Mouse (Mus musculus) heart, embryonic 12.5 days (tissue): ENCODE measurements around the gene Pik3c2b. TPM values are rescaled to one million over a fixed set of nuclear protein-coding genes. Genes with fewer than 3 reads are reported as not detected.

Experiments
- ATAC-seq: fragments of 200-750 bp; cut with Nextera tagmentation; 2 replicates; pipeline ENCODE4 v1.8.0; 2017; ENCODE audit warnings: moderate TSS enrichment, moderate library complexity; ENCODE audit not compliant: insufficient number of reproducible peaks, low FRiP score
- H3K27ac ChIP-seq: fragments of 300-500 bp; sonication (generic); 2 replicates; pipeline ENCODE4 v1.5.1; 2016; ENCODE audit warnings: mild to moderate bottlenecking, moderate library complexity; ENCODE audit not compliant: poor library complexity, severe bottlenecking
- H3K27me3 ChIP-seq: fragments of 300-500 bp; sonication (generic); replicated peaks from 2 replicates; pipeline ENCODE4 v1.6.1; 2016; ENCODE audit warnings: mild to moderate bottlenecking, moderate library complexity
- H3K36me3 ChIP-seq: fragments of 300-500 bp; sonication (generic); 2 replicates; pipeline ENCODE4 v1.6.1; 2016; ENCODE audit warnings: mild to moderate bottlenecking, moderate library complexity
- H3K4me1 ChIP-seq: fragments of 300-500 bp; sonication (generic); replicated peaks from 2 replicates; pipeline ENCODE4 v1.6.1; 2016; ENCODE audit warnings: mild to moderate bottlenecking
- H3K4me2 ChIP-seq: fragments of 300-500 bp; sonication (generic); 2 replicates; pipeline ENCODE4 v1.6.1; 2016; ENCODE audit warnings: mild to moderate bottlenecking, moderate library complexity
- H3K4me3 ChIP-seq: fragments of 300-500 bp; sonication (generic); 2 replicates; pipeline ENCODE4 v1.5.1; 2016; ENCODE audit warnings: mild to moderate bottlenecking
- H3K9ac ChIP-seq: fragments of 300-500 bp; sonication (generic); 2 replicates; pipeline ENCODE4 v1.6.1; 2016; ENCODE audit warnings: mild to moderate bottlenecking, moderate library complexity
- H3K9me3 ChIP-seq: fragments of 300-500 bp; sonication (generic); replicated peaks from 2 replicates; pipeline ENCODE4 v1.6.1; 2016; ENCODE audit warnings: mild to moderate bottlenecking, moderate library complexity
- WGBS: fragments of 180-500 bp; shearing (Covaris S2); methylation state at CpG from one replicate; pipeline ENCODE4 v1.1.7; 2016; 5-methylcytosine and 5-hydroxymethylcytosine counted together
- polyA plus RNA-seq: library from polyadenylated mRNA; unstranded; fragments of >200 nt; fragmentation: Nextera tagmentation; extraction: Ambion mirVana; gene quantifications from 2 replicates; pipeline ENCODE4 v1.2.1, GENCODE M21; 2016

Pik3c2b gene
- polyA plus RNA-seq, 1 experiment from 2014 or later, result 11.5 TPM

DNA sequence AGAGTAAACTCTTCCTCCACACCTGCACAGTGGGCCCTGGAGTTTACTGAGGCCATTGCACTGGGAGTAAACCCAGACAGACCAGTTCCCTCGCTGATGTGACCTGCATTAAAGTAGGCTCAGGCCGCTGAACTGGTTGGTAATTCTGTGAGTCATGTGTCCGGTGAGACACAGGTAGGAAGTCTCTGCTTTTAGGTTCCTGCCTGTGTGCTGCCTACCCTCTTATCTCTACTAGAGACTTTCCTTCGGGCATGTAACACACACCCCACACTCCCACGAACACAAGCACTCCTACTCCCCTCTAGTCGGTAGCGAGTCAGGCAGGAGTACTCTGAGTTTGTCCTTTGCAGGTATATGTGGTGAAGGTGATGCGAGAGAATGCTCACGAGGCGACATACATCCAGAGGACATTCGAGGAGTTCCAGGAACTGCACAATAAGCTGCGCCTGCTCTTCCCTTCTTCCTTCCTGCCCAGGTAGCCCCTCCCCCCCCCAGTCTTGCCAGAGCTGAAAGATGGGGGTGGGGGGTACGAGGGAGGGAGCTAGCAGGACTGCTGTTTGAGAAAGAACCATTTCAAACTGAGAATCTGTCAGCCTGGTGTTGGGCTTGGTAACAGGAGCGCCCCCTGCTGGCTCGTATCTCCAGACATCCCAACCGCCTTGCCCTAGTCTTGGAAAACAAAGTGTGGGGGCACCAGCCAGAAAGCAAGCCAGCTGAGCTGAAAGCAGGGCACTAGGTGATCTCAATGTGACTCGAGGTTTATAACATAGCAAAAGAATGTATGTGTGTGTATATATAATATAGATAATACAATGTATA is 55.7 kb downstream of the Pik3c2b start:
- Histone ChIP-seq H3K27me3 (no peaks in the 10 kb centered on the region), H3K4me2 (no peak overlapping the region), H3K4me3 (no peak overlapping the region), H3K27ac (no peak overlapping the region), H3K4me1 (0 out of 2 replicates have a peak, but pooled peaks cover 4% of the 10 kb centered on the region), H3K9ac (no peak overlapping the region), H3K36me3 (peaks cover 95% of the 10 kb centered on the region), H3K9me3 (no peaks in the 10 kb centered on the region)
- 32% methylated on average over 17 of the region's 17 CpGs for WGBS
- no peak for ATAC-seq

DNA sequence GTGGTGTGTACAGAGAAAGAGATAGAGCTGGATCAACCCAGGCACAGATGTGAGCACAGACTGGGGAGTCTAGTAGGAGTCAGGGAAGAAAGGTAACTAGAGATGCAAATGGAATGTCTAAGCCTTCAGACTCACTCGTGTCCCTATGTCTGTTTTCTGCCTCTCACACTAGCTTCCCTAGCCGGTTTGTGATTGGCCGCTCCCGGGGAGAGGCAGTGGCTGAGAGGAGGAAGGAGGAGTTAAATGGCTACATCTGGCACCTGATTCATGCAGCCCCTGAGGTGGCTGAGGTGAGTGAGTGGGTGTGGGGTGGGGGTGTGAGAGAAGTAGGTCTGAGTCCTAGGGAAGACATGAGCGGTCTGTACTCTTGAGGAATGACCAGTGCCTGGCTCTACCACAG is 56.6 kb downstream of the Pik3c2b start:
- Histone ChIP-seq H3K4me3 (no peak overlapping the region), H3K9me3 (no peaks in the 10 kb centered on the region), H3K4me1 (0 out of 2 replicates have a peak, but pooled peaks cover 4% of the 10 kb centered on the region), H3K36me3 (peaks cover 93% of the 10 kb centered on the region), H3K27me3 (no peaks in the 10 kb centered on the region), H3K4me2 (no peak overlapping the region), H3K27ac (no peak overlapping the region), H3K9ac (no peak overlapping the region)
- no peak for ATAC-seq
- 83% methylated on average over 5 of the region's 5 CpGs for WGBS

DNA sequence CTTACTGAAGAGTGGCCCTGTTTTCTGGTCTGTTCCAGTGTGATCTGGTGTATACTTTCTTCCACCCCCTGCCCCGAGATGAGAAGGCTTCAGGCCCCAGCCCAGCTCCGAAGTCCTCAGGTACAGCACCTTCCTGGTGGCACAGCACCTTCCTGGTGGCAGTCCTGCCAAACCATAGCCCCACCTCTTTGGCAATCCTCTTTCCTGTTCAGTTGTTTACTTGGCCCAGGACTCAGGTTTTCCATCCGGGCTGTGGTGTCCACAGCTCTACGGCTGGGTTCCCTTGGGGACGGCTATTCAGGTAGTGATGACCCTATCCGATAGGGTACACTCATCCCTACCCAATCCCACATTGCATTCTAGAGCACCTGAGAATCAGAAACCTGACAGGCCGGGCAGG is 57.8 kb downstream of the Pik3c2b start:
- WGBS, result 87% methylated on average over 7 of the region's 7 CpGs
- no peak overlapping the region for H3K9ac ChIP-seq
- no peaks in the 10 kb centered on the region for H3K9me3 ChIP-seq
- H3K4me3 ChIP-seq, result no peak overlapping the region
- no peaks in the 10 kb centered on the region for H3K27me3 ChIP-seq
- peaks cover 85% of the 10 kb centered on the region for H3K36me3 ChIP-seq
- no peak for ATAC-seq
- H3K4me2 ChIP-seq, result no peak overlapping the region
- 0 out of 2 replicates have a peak, but pooled peaks cover 4% of the 10 kb centered on the region for H3K4me1 ChIP-seq
- no peak overlapping the region for H3K27ac ChIP-seq

DNA sequence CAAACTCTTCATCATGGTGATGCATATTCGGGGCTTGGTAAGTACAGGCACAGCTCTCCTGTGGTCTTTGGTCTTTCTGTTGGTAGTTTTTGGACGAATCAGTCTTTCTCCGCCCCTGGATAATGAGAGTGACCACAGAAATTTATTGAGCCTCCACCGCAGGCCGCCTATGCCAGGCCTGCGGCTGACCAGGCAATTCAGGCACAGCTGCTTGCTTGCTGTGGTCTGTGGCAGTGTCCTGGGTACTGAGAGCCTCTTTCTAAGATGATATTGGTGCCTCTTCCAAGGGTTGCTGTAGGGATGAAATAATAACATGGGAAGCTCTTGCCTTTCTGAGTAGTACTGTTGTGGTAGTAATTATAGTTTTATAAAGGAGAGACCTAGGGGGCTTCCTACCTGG is 58.4 kb downstream of the Pik3c2b start:
- Histone ChIP-seq H3K9ac (no peak overlapping the region), H3K4me1 (0 out of 2 replicates have a peak, but pooled peaks cover 4% of the 10 kb centered on the region), H3K27ac (no peak overlapping the region), H3K36me3 (peaks cover 82% of the 10 kb centered on the region), H3K4me2 (no peak overlapping the region), H3K9me3 (no peaks in the 10 kb centered on the region), H3K4me3 (no peak overlapping the region), H3K27me3 (no peaks in the 10 kb centered on the region)
- ATAC-seq, result no peak
- WGBS, result 91% methylated on average over 6 of the region's 6 CpGs

DNA sequence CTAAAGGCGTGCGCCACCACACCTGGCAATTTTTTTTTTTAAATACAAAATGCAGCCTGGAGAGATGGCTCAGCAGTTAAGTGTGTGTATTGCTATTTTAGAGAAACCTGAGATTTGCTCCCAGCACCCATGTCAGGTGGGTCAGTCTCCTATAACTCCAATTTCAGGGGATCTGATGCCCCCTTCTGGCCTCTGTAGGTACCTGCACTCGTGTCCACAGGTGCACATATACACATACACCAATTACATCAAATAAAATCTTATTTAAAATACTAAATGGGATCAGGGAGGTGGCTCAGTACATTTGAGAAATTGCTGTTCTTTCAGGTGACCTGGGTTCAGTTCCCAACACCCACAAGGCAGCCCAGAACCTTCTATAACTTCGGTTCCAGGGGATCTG is 70.6 kb downstream of the Pik3c2b start:
- Histone ChIP-seq H3K9me3 (peaks cover 2% of the 10 kb centered on the region; the same call in 1 of the 2 replicates), H3K27me3 (no peaks in the 10 kb centered on the region), H3K4me1 (peaks cover 17% of the 10 kb centered on the region; the same call in 1 of the 2 replicates), H3K27ac (no peak overlapping the region), H3K9ac (no peak overlapping the region), H3K36me3 (peaks cover 3% of the 10 kb centered on the region; the same call in 1 of the 2 replicates), H3K4me2 (no peak overlapping the region), H3K4me3 (no peak overlapping the region)
- no peak for ATAC-seq
- 83% methylated on average over 4 of the region's 4 CpGs for WGBS

DNA sequence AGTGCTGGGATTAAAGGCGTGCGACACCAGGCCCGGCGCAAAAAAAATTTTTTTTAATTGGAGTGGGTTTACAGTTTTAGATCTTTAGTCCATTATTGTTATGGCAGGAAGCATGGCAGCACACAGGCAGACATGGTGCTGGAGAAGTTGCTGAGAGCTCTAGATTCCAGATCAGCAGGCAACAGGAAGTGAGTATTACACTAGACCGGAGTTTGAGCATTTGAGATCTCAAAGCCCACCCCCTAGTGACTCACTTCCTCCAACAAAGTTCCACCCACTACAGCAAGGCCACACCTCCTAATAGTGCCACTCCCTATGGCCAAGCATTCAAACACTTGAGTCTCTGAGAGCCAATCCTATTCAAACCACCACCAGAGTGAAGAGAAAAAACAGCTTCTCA is 72.7 kb downstream of the Pik3c2b start:
- peaks cover 21% of the 10 kb centered on the region; the same call in 1 of the 2 replicates for H3K4me1 ChIP-seq
- H3K9me3 ChIP-seq, result peaks cover 2% of the 10 kb centered on the region; the same call in 1 of the 2 replicates
- WGBS, result 85% methylated on average over 5 of the region's 5 CpGs
- peak; percentile 76; the same call in 1 of the 2 replicates for ATAC-seq
- H3K4me2 ChIP-seq, result no peak overlapping the region
- no peak overlapping the region for H3K4me3 ChIP-seq
- no peak overlapping the region for H3K9ac ChIP-seq
- H3K27ac ChIP-seq, result no peak overlapping the region
- no peaks in the 10 kb centered on the region for H3K27me3 ChIP-seq
- H3K36me3 ChIP-seq, result peaks cover 3% of the 10 kb centered on the region; the same call in 1 of the 2 replicates

DNA sequence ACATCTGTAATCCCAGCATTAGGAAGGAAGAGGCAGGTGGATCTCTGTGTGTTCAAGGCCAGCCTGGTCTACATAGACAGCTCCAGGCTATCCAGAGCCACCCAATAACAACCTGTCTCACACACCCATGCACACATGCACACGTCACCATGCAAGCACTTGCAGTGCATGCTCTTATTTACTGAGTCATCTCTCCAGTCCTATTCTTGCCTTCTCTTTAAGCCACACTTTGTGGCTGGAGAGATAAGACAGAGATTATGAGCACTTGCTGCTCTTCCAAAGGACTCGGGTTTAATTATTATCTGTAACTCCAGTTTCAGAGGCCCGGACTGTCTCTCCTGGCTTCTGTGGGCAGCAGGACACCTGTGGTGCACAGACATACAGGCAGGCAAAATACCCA is 73.4 kb downstream of the Pik3c2b start:
- H3K36me3 ChIP-seq, result peaks cover 3% of the 10 kb centered on the region; the same call in 1 of the 2 replicates
- H3K27me3 ChIP-seq, result no peaks in the 10 kb centered on the region
- no peak overlapping the region for H3K4me2 ChIP-seq
- peaks cover 2% of the 10 kb centered on the region; the same call in 1 of the 2 replicates for H3K9me3 ChIP-seq
- no peak overlapping the region for H3K9ac ChIP-seq
- peaks cover 21% of the 10 kb centered on the region; the same call in 1 of the 2 replicates for H3K4me1 ChIP-seq
- H3K27ac ChIP-seq, result no peak overlapping the region
- H3K4me3 ChIP-seq, result no peak overlapping the region
- 32% methylated on average over 3 of the region's 3 CpGs for WGBS
- ATAC-seq, result peak; percentile 89

DNA sequence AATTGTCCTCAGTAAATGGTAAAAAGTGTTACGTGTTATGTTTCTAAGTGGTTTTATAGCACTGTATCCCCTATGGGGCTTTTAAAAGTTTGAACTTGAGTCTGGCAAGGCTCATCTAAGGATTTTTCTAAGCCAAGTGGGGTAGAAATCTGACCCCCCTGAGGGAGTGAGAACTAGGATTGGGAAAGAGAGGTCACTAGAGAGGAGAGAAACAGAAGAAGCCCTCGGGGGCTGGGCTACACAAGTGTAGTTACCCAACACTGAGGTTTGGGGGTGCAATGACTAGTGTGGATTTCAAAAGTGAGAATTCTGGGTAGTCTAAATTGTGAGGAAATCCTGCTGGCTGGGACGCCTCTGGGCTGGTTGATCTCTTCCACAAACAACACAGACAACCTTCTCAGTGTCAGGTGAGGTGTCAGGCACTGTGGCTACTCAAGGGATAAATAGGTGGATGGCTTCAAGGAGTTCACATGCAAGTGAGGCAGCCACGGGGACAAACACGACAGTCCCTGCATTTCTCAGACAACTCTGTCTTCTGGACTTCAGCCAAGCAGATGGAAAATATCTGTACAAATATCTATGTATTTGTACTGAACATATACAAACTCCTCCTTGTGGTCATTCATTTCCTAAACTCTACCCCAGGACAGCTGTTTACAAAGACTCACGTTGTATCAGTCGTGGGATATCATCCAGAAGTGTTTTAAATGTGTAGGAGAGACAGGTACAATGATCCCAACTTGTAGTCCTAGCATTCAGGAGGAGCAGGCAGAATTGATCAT is 74.7 kb downstream of the Pik3c2b start:
- H3K36me3 ChIP-seq, result no peaks in the 10 kb centered on the region
- peaks cover 21% of the 10 kb centered on the region; the same call in 1 of the 2 replicates for H3K4me1 ChIP-seq
- no peak for ATAC-seq
- no peak overlapping the region for H3K27ac ChIP-seq
- peaks cover 2% of the 10 kb centered on the region; the same call in 1 of the 2 replicates for H3K9me3 ChIP-seq
- WGBS, result 62% methylated on average over 7 of the region's 7 CpGs
- H3K4me2 ChIP-seq, result no peak overlapping the region
- H3K4me3 ChIP-seq, result no peak overlapping the region
- H3K27me3 ChIP-seq, result no peaks in the 10 kb centered on the region
- H3K9ac ChIP-seq, result no peak overlapping the region

DNA sequence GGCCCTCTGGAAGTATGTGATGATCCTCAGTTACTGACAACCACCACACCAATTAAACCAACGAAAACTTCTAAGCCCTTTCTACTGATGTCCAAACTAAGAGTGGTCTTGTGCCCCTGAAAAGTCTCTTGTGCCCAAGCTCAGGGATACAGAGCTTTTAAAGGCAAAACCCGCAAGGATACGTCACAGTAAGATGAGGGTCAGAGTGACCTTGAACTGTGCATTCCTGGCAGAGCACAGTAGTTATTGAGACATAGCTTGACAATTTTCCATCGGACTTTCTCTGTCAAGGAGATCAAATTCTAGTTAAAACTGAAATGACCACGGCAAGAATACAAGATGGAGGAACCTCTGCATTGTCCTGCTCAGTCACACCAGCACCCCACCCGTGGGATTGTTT is 75.8 kb downstream of the Pik3c2b start:
- H3K9me3 ChIP-seq, result 0 out of 2 replicates have a peak, but pooled peaks cover 3% of the 10 kb centered on the region
- no peak overlapping the region for H3K27ac ChIP-seq
- no peak overlapping the region for H3K9ac ChIP-seq
- no peak overlapping the region for H3K4me2 ChIP-seq
- ATAC-seq, result no peak
- 53% methylated on average over 6 of the region's 6 CpGs for WGBS
- no peak overlapping the region for H3K4me3 ChIP-seq
- no peaks in the 10 kb centered on the region for H3K36me3 ChIP-seq
- peaks cover 21% of the 10 kb centered on the region; the same call in 1 of the 2 replicates for H3K4me1 ChIP-seq
- no peaks in the 10 kb centered on the region for H3K27me3 ChIP-seq

DNA sequence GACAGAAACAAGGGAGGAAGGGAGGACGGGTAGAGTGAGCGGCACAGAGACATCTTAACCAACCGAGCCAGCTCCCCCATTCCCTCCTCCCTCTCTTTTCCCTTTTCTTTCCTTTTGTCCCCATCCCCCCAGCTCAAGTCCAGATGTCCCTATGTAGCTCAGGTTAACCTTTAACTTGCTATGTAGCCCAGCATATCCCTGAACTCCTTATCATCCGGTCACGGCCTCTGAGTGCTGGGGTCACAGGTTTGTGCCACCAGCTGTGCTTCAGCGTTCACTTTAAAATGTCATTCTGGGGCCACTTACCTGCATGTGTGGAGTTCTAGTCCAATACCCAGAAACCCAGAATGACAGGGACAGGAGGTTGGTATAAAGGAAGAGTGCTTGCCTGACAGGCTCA is 78.7 kb downstream of the Pik3c2b start:
- Histone ChIP-seq H3K4me3 (no peak overlapping the region), H3K9ac (no peak overlapping the region), H3K36me3 (no peaks in the 10 kb centered on the region), H3K9me3 (0 out of 2 replicates have a peak, but pooled peaks cover 3% of the 10 kb centered on the region), H3K4me1 (peaks cover 16% of the 10 kb centered on the region; the same call in 1 of the 2 replicates), H3K4me2 (no peak overlapping the region), H3K27me3 (no peaks in the 10 kb centered on the region), H3K27ac (no peak overlapping the region)
- WGBS, result 80% methylated on average over 6 of the region's 6 CpGs
- no peak for ATAC-seq
